Mouse (Mus musculus) 416B (cell line): ENCODE results near the gene Frrs1l.

Experiments used
- DNase-seq: peaks from one replicate; pipeline ENCODE4 v3.0.0; 2011; ENCODE audit warnings: low read depth

Frrs1l gene

GRCm38 (mm10) chr4:56914338-56914737, 75.9 kb downstream of the Frrs1l start:
- no peak for DNase-seq

GRCm38 (mm10) chr4:56912382-56913001, 77.7 kb downstream of the Frrs1l start:
- no peak for DNase-seq

GRCm38 (mm10) chr4:56909568-56909967, 80.6 kb downstream of the Frrs1l start:
- no peak for DNase-seq

- no peak for DNase-seq
These were observed 82.5 kb downstream of the Frrs1l start for GRCm38 (mm10) chr4:56907671-56908070.
